Mouse (Mus musculus) skeletal muscle tissue, postnatal 0 days (tissue): ENCODE measurements around the gene Morc2a. TPM values are rescaled to one million over a fixed set of nuclear protein-coding genes. Genes with fewer than 3 reads are reported as not detected.

Experiments used
- polyA plus RNA-seq: library from polyadenylated mRNA; unstranded; fragments of >200 nt; fragmentation: Nextera tagmentation; extraction: Ambion mirVana; gene quantifications from 2 replicates; pipeline ENCODE4 v1.2.1, GENCODE M21; 2015

Morc2a gene
- 8.1 and 8.9 TPM in 2 replicates for polyA plus RNA-seq

GRCm38 (mm10) chr11:3648964-3649841 lies at the start of gene Morc2a:
Gene Morc2a (plus strand): TSS chr11:3649191.

Other genes starting within 250 kb of the Morc2a start
- 13.4 and 16.9 TPM in 2 replicates for gene Limk2, start 240.0 kb upstream of the Morc2a start, polyA plus RNA-seq
- 19.9 and 23.5 TPM in 2 replicates for gene Rnf185, start 196.8 kb upstream of the Morc2a start, polyA plus RNA-seq
- 0.09 and 0.27 TPM in 2 replicates for gene Pla2g3, start 160.9 kb upstream of the Morc2a start, polyA plus RNA-seq
- gene Inpp5j, start 144.4 kb upstream of the Morc2a start, polyA plus RNA-seq, result 0.18 and 0.32 TPM in 2 replicates
- gene Selenom, start 134.5 kb upstream of the Morc2a start, polyA plus RNA-seq, result 99.1 and 138 TPM in 2 replicates
- 304 and 320 TPM in 2 replicates for gene Smtn, start 108.6 kb upstream of the Morc2a start, polyA plus RNA-seq
- 0.37 TPM in 2 replicates for gene Osbp2, start 214.7 kb downstream of the Morc2a start, polyA plus RNA-seq
- gene 4921536K21Rik, start 245.9 kb downstream of the Morc2a start, polyA plus RNA-seq, result 0.10 and 0.15 TPM in 2 replicates
- gene Dusp18, start 246.0 kb downstream of the Morc2a start, polyA plus RNA-seq, result 4.0 and 4.6 TPM in 2 replicates